9 mouse cellular contexts compared by ENCODE assay signal in genomic region chrX:136304295-136304694, GRCm38 (mm10). TPM values are rescaled to one million over a fixed set of nuclear protein-coding genes. Genes with fewer than 3 reads are reported as not detected.
DNase-seq lines count a peak whose midpoint lies in the region; ATAC-seq and TF ChIP-seq lines count a peak whose summit lies in the region.
"Had no signal": no experiment of that assay in that cellular context is flagged by ENCODE, and none has a peak within 500 bp of the region (broad histone marks: within the 10 kb centered on the region; RNA-seq: fewer than 3 reads in every experiment).

No protein-coding gene starts in this region.

- no peaks in the 10 kb centered on the region for H3K36me3 ChIP-seq in forebrain, embryonic 13.5 days (ENCODE audit: poor library complexity, severe bottlenecking)
- H3K36me3 ChIP-seq in forebrain, embryonic 10.5 days (replicated peaks): no peaks in the 10 kb centered on the region
- H3K36me3 ChIP-seq in liver, embryonic 12.5 days: no peaks in the 10 kb centered on the region
- H3K36me3 ChIP-seq in lung, embryonic 14.5 days (ENCODE audit: insufficient read depth): no peaks in the 10 kb centered on the region
- H3K36me3 ChIP-seq: heart, embryonic 13.5 days had no signal

- ATAC-seq in forebrain, embryonic 13.5 days: peak; percentile 70
- no peak for ATAC-seq in liver, embryonic 12.5 days
- ATAC-seq in granulocyte monocyte progenitor cell, adult 5-6 weeks (replicated peaks; ENCODE audit: poor library complexity, severe bottlenecking): peak; percentile 63
- no peak; the same call in 1 of the 2 replicates for ATAC-seq in lung, embryonic 14.5 days (ENCODE audit: insufficient read depth)

- DNase-seq in forebrain, embryonic 10.5 days (ENCODE audit: extremely low spot score, low spot score): no peak
- DNase-seq in liver: peak; percentile 24
- peak; percentile 42 for DNase-seq in adipocyte (ENCODE audit: low spot score)
- DNase-seq in lung, embryonic 14.5 days: peak; percentile 75
- peak; percentile 68 for DNase-seq in thymus, postnatal 4 days

- H3K4me3 ChIP-seq in forebrain, embryonic 13.5 days: no peak overlapping the region
- no peak overlapping the region for H3K4me3 ChIP-seq in forebrain, embryonic 10.5 days
- H3K4me3 ChIP-seq in liver, embryonic 12.5 days: no peak overlapping the region
- no peak overlapping the region for H3K4me3 ChIP-seq in lung, embryonic 14.5 days (ENCODE audit: low read depth, low read length)
- H3K4me3 ChIP-seq: heart, embryonic 13.5 days had no signal

- H3K27me3 ChIP-seq in forebrain, embryonic 13.5 days: no peaks in the 10 kb centered on the region
- H3K27me3 ChIP-seq in forebrain, embryonic 10.5 days (ENCODE audit: poor library complexity, severe bottlenecking): peaks cover 19% of the 10 kb centered on the region; the same call in 1 of the 2 replicates
- H3K27me3 ChIP-seq in liver, embryonic 12.5 days (replicated peaks): no peaks in the 10 kb centered on the region
- H3K27me3 ChIP-seq in lung, embryonic 14.5 days (ENCODE audit: insufficient read depth, low read length): no peaks in the 10 kb centered on the region
- H3K27me3 ChIP-seq: heart, embryonic 13.5 days had no signal

- TF ChIP-seq CTCF in lung, embryonic 14.5 days (IDR thresholded peaks at IDR 0.05; ENCODE audit: low read depth): peak; percentile 59

- no peak overlapping the region for H3K9ac ChIP-seq in forebrain, embryonic 13.5 days
- H3K9ac ChIP-seq in liver, embryonic 12.5 days: no peak overlapping the region
- H3K9ac ChIP-seq in lung, embryonic 14.5 days: no peak overlapping the region
- H3K9ac ChIP-seq: heart, embryonic 13.5 days had no signal

- H3K4me1 ChIP-seq in forebrain, embryonic 13.5 days: no peaks in the 10 kb centered on the region
- H3K4me1 ChIP-seq in forebrain, embryonic 10.5 days: no peaks in the 10 kb centered on the region
- no peaks in the 10 kb centered on the region for H3K4me1 ChIP-seq in liver, embryonic 12.5 days
- no peaks in the 10 kb centered on the region for H3K4me1 ChIP-seq in lung, embryonic 14.5 days (ENCODE audit: insufficient read depth)
- H3K4me1 ChIP-seq: heart, embryonic 13.5 days had no signal

- no peak overlapping the region for H3K27ac ChIP-seq in forebrain, embryonic 13.5 days
- H3K27ac ChIP-seq in forebrain, embryonic 10.5 days: no peak overlapping the region
- H3K27ac ChIP-seq in liver, embryonic 12.5 days: no peak overlapping the region
- no peak overlapping the region for H3K27ac ChIP-seq in lung, embryonic 14.5 days (ENCODE audit: low read depth)
- H3K27ac ChIP-seq: heart, embryonic 13.5 days had no signal

- H3K9me3 ChIP-seq in forebrain, embryonic 13.5 days (replicated peaks): no peaks in the 10 kb centered on the region
- no peaks in the 10 kb centered on the region for H3K9me3 ChIP-seq in forebrain, embryonic 10.5 days
- H3K9me3 ChIP-seq in liver, embryonic 12.5 days (replicated peaks): no peaks in the 10 kb centered on the region
- H3K9me3 ChIP-seq in lung, embryonic 14.5 days (ENCODE audit: low read depth, low read length): no peaks in the 10 kb centered on the region
- H3K9me3 ChIP-seq: heart, embryonic 13.5 days had no signal

- no peak overlapping the region for H3K4me2 ChIP-seq in forebrain, embryonic 13.5 days
- H3K4me2 ChIP-seq in liver, embryonic 12.5 days: no peak overlapping the region
- no peak overlapping the region for H3K4me2 ChIP-seq in lung, embryonic 14.5 days
- H3K4me2 ChIP-seq: heart, embryonic 13.5 days had no signal

RNA-seq across cellular contexts. Expression of gene Bex3, which starts 34.2 kb away (rescaled TPM):
- polyA plus RNA-seq in forebrain, embryonic 13.5 days (2015; fragmentation: Nextera tagmentation; extraction: Ambion mirVana): 649 and 658 TPM in 2 replicates
- 666 and 672 TPM in 2 replicates for polyA plus RNA-seq in forebrain, embryonic 10.5 days (2016; fragmentation: Nextera tagmentation; extraction: Ambion mirVana)
- polyA plus RNA-seq in liver, embryonic 12.5 days (2016; fragmentation: Nextera tagmentation; extraction: Ambion mirVana): 273 and 279 TPM in 2 replicates
- 141 and 154 TPM in 2 replicates for total RNA-seq in granulocyte monocyte progenitor cell, adult 5-6 weeks (2014; fragmentation: Nextera tagmentation)
- total RNA-seq in granulocyte monocyte progenitor cell, adult 5-6 weeks (2017): 87.5 and 104 TPM in 2 replicates
- 513 and 523 TPM in 2 replicates for polyA plus RNA-seq in lung, embryonic 14.5 days (2014; fragmentation: Nextera tagmentation; extraction: Ambion mirVana)

RNA-seq across cellular contexts. Expression of gene Tceal9, which starts 59.4 kb away (rescaled TPM):
- polyA plus RNA-seq in forebrain, embryonic 13.5 days (2015; fragmentation: Nextera tagmentation; extraction: Ambion mirVana): 385 and 419 TPM in 2 replicates
- polyA plus RNA-seq in forebrain, embryonic 10.5 days (2016; fragmentation: Nextera tagmentation; extraction: Ambion mirVana): 360 and 363 TPM in 2 replicates
- 223 and 224 TPM in 2 replicates for polyA plus RNA-seq in liver, embryonic 12.5 days (2016; fragmentation: Nextera tagmentation; extraction: Ambion mirVana)
- total RNA-seq in granulocyte monocyte progenitor cell, adult 5-6 weeks (2014; fragmentation: Nextera tagmentation): 99.9 and 102 TPM in 2 replicates
- 187 and 225 TPM in 2 replicates for total RNA-seq in granulocyte monocyte progenitor cell, adult 5-6 weeks (2017)
- 592 and 639 TPM in 2 replicates for polyA plus RNA-seq in lung, embryonic 14.5 days (2014; fragmentation: Nextera tagmentation; extraction: Ambion mirVana)

Comparison
In these comparisons a context has a peak if more than half of its experiments do, and no peak if none do; other contexts are left out.
1. ATAC-seq: peak in forebrain, embryonic 13.5 days (single experiment) and granulocyte monocyte progenitor cell, adult 5-6 weeks (single experiment); none in liver, embryonic 12.5 days (single experiment) and lung, embryonic 14.5 days (single experiment).